ENCODE assay signal across 8 mouse cellular contexts in the genomic region with DNA sequence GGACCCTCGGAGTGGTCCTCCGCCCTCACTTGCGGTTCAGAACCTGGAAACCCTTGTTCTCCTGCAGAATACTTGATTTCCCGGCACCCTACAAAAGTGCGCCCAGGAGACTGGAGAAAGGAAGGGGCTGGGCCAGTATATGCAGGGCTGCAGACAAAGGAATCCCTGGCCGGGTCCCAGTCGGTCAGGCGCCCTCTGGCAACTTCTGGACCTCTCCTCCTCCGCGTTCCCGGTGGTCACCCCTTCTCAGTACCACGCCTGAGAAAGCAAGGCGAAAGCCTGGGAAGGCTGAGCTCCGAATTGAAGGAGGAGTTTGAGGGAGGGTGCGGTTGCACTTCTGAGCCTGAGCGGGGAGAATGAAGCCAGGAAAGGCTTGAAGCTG.
DNase-seq lines count a peak whose midpoint lies in the region; ATAC-seq and TF ChIP-seq lines count a peak whose summit lies in the region.

No protein-coding gene starts in this region.

- peak overlapping the region; percentile 75 for H3K4me2 ChIP-seq in kidney, postnatal 0 days (ENCODE audit: low read length)

- H3K27me3 ChIP-seq in ES-Bruce4 (ENCODE audit: control insufficient read depth, insufficient read depth, low read length, poor library complexity, severe bottlenecking) = no peaks in the 10 kb centered on the region
- H3K27me3 ChIP-seq in heart, embryonic 10.5 days (ENCODE audit: insufficient read depth, poor library complexity, severe bottlenecking) = no peaks in the 10 kb centered on the region
- no peaks in the 10 kb centered on the region for H3K27me3 ChIP-seq in kidney, postnatal 0 days (ENCODE audit: insufficient read depth, low read length)

- ATAC-seq in kidney, postnatal 0 days (replicated peaks; ENCODE audit: low FRiP score, low read depth) = peak; percentile 90

- WGBS in heart, embryonic 10.5 days = 10% methylated on average over 16 of the region's 16 CpGs
- WGBS in kidney, postnatal 0 days = 6% methylated on average over 16 of the region's 16 CpGs

- peaks cover 3% of the 10 kb centered on the region for H3K9me3 ChIP-seq in ES-Bruce4 (replicated peaks; ENCODE audit: control insufficient read depth, insufficient read depth, low read length, poor library complexity, severe bottlenecking)
- H3K9me3 ChIP-seq in heart, embryonic 10.5 days = peaks cover 3% of the 10 kb centered on the region; the same call in 1 of the 2 replicates
- no peaks in the 10 kb centered on the region for H3K9me3 ChIP-seq in kidney, postnatal 0 days (replicated peaks; ENCODE audit: low read length)

- no peaks in the 10 kb centered on the region for H3K36me3 ChIP-seq in ES-Bruce4 (ENCODE audit: control insufficient read depth, insufficient read depth, low read length, poor library complexity, severe bottlenecking)
- no peaks in the 10 kb centered on the region for H3K36me3 ChIP-seq in heart, embryonic 10.5 days
- H3K36me3 ChIP-seq in kidney, postnatal 0 days (ENCODE audit: insufficient read depth, low read length) = no peaks in the 10 kb centered on the region

- H3K4me3 ChIP-seq in ES-Bruce4 (ENCODE audit: low read depth, low read length) = peak overlapping the region; percentile 50
- peak overlapping the region; percentile 59 for H3K4me3 ChIP-seq in heart, embryonic 10.5 days
- H3K4me3 ChIP-seq in kidney, postnatal 0 days (replicated peaks; ENCODE audit: low read depth, low read length) = peak overlapping the region; percentile 37

- no peak for TF ChIP-seq EP300 in ES-Bruce4 (IDR thresholded peaks at IDR 0.05; ENCODE audit: insufficient read depth, low read depth, low read length)

- H3K27ac ChIP-seq in ES-Bruce4 (ENCODE audit: insufficient read depth, low read length) = peak overlapping the region; percentile 62
- peak overlapping the region; percentile 88 for H3K27ac ChIP-seq in heart, embryonic 10.5 days
- peak overlapping the region; percentile 71 for H3K27ac ChIP-seq in kidney, postnatal 0 days

- H3K9ac ChIP-seq in ES-Bruce4 (ENCODE audit: low read depth, poor library complexity, severe bottlenecking) = peak overlapping the region; percentile 21
- H3K9ac ChIP-seq in kidney, postnatal 0 days (ENCODE audit: low read depth, low read length) = peak overlapping the region; percentile 48; the same call in 1 of the 2 replicates

- TF ChIP-seq CTCF in ES-Bruce4 (IDR thresholded peaks at IDR 0.05; ENCODE audit: low read depth, low read length) = no peak
- TF ChIP-seq CTCF in kidney, postnatal 0 days (IDR thresholded peaks at IDR 0.05; ENCODE audit: low read depth) = no peak

- H3K4me1 ChIP-seq in ES-Bruce4 (ENCODE audit: control insufficient read depth, insufficient read depth, low read length) = no peaks in the 10 kb centered on the region
- H3K4me1 ChIP-seq in heart, embryonic 10.5 days = peaks cover 6% of the 10 kb centered on the region; the same call in 1 of the 2 replicates
- H3K4me1 ChIP-seq in kidney, postnatal 0 days (replicated peaks; ENCODE audit: insufficient read depth, low read length) = no peaks in the 10 kb centered on the region

- DNase-seq in adrenal gland, postnatal 36 days = peak; percentile 15 to 20
- DNase-seq in heart, embryonic 10.5 days (ENCODE audit: low spot score) = peak; percentile 83
- DNase-seq in kidney, postnatal 0 days (ENCODE audit: low spot score) = peak; percentile 86
- DNase-seq in lung, postnatal 4 days = peak; percentile 39 to 70
- peak; percentile 69 for DNase-seq in testis, postnatal 10 days (ENCODE audit: low spot score)
- DNase-seq in layer of hippocampus, adult 11-12 months (ENCODE audit: low spot score) = no peak
- DNase-seq in thymus, postnatal 10 days (ENCODE audit: low spot score in 2 of 2) = no peak

- TF ChIP-seq POLR2A in ES-Bruce4 (IDR thresholded peaks at IDR 0.05; ENCODE audit: insufficient read depth, low read length) = no peak

Comparison
In these comparisons a context has a peak if more than half of its experiments do, and no peak if none do; other contexts are left out.
1. DNase-seq: peak in adrenal gland, postnatal 36 days (2 of 2), heart, embryonic 10.5 days (single experiment), kidney, postnatal 0 days (single experiment), lung, postnatal 4 days (2 of 2) and testis, postnatal 10 days (single experiment); none in layer of hippocampus, adult 11-12 months (single experiment) and thymus, postnatal 10 days (0 of 2).
2. Peak in every context shown above with its lines, with median percentiles within 50 percentile points of each other: H3K27ac ChIP-seq and H3K4me3 ChIP-seq.